Mouse (Mus musculus): Measurements from ENCODE around the gene Cdk14. TPM values are rescaled to one million over a fixed set of nuclear protein-coding genes. Genes with fewer than 3 reads are reported as not detected.

The Cdk14 gene
- polyA plus RNA-seq, 1 experiment from 2014 or later: 23.5 TPM

GRCm38 (mm10) chr5:4893852-4894207 lies 526.3 kb downstream of the Cdk14 start:
- no peak for ATAC-seq (replicated peaks; ENCODE audit: low FRiP score)
- Histone ChIP-seq H3K9me3 (ENCODE audit: control insufficient read depth, low read length) (no peaks in the 10 kb centered on the region), H3K27me3 (ENCODE audit: control insufficient read depth, insufficient read depth, low read length) (no peaks in the 10 kb centered on the region), H3K4me2 (ENCODE audit: low read depth, low read length, severe bottlenecking) (no peak overlapping the region), H3K4me1 (replicated peaks; ENCODE audit: control insufficient read depth, insufficient read depth, low read length) (no peaks in the 10 kb centered on the region), H3K4me3 (ENCODE audit: low read depth, low read length) (no peak overlapping the region), H3K9ac (ENCODE audit: low read length) (no peak overlapping the region), H3K27ac (ENCODE audit: low read depth, low read length) (no peak overlapping the region), H3K36me3 (ENCODE audit: control insufficient read depth, insufficient read depth, low read length) (no peaks in the 10 kb centered on the region)
- DNase-seq (ENCODE audit: low spot score): no peak
- WGBS: 88% methylated on average over 5 of the region's 5 CpGs

- WGBS: 88% methylated on average over 5 of the region's 5 CpGs
- Histone ChIP-seq H3K36me3 (ENCODE audit: control insufficient read depth, insufficient read depth, low read length) (no peaks in the 10 kb centered on the region), H3K9me3 (ENCODE audit: control insufficient read depth, low read length) (no peaks in the 10 kb centered on the region), H3K27ac (ENCODE audit: low read depth, low read length) (no peak overlapping the region), H3K4me3 (ENCODE audit: low read depth, low read length) (no peak overlapping the region), H3K9ac (ENCODE audit: low read length) (no peak overlapping the region), H3K4me1 (replicated peaks; ENCODE audit: control insufficient read depth, insufficient read depth, low read length) (no peaks in the 10 kb centered on the region), H3K27me3 (ENCODE audit: control insufficient read depth, insufficient read depth, low read length) (no peaks in the 10 kb centered on the region), H3K4me2 (ENCODE audit: low read depth, low read length, severe bottlenecking) (no peak overlapping the region)
- ATAC-seq (replicated peaks; ENCODE audit: low FRiP score): no peak
- DNase-seq (ENCODE audit: low spot score): no peak
Observed at GRCm38 (mm10) chr5:4893206-4893851, 526.8 kb downstream of the Cdk14 start.

- Histone ChIP-seq H3K4me1 (replicated peaks; ENCODE audit: control insufficient read depth, insufficient read depth, low read length) (no peaks in the 10 kb centered on the region), H3K9me3 (ENCODE audit: control insufficient read depth, low read length) (no peaks in the 10 kb centered on the region), H3K27me3 (ENCODE audit: control insufficient read depth, insufficient read depth, low read length) (no peaks in the 10 kb centered on the region), H3K4me3 (ENCODE audit: low read depth, low read length) (no peak overlapping the region), H3K4me2 (ENCODE audit: low read depth, low read length, severe bottlenecking) (no peak overlapping the region), H3K27ac (ENCODE audit: low read depth, low read length) (no peak overlapping the region), H3K36me3 (ENCODE audit: control insufficient read depth, insufficient read depth, low read length) (no peaks in the 10 kb centered on the region), H3K9ac (ENCODE audit: low read length) (no peak overlapping the region)
- WGBS: 78% methylated on average over 4 of the region's 4 CpGs
- ATAC-seq (replicated peaks; ENCODE audit: low FRiP score): no peak
- no peak for DNase-seq (ENCODE audit: low spot score)
Observed at GRCm38 (mm10) chr5:4892734-4893133, 527.4 kb downstream of the Cdk14 start.

- no peaks in the 10 kb centered on the region for H3K9me3 ChIP-seq (ENCODE audit: control insufficient read depth, low read length)
- H3K4me1 ChIP-seq (replicated peaks; ENCODE audit: control insufficient read depth, insufficient read depth, low read length): no peaks in the 10 kb centered on the region
- 72% methylated on average over 17 of the region's 17 CpGs for WGBS
- no peaks in the 10 kb centered on the region for H3K27me3 ChIP-seq (ENCODE audit: control insufficient read depth, insufficient read depth, low read length)
- no peak overlapping the region for H3K4me2 ChIP-seq (ENCODE audit: low read depth, low read length, severe bottlenecking)
- H3K27ac ChIP-seq (ENCODE audit: low read depth, low read length): no peak overlapping the region
- H3K9ac ChIP-seq (ENCODE audit: low read length): no peak overlapping the region
- DNase-seq (ENCODE audit: low spot score): no peak
- no peaks in the 10 kb centered on the region for H3K36me3 ChIP-seq (ENCODE audit: control insufficient read depth, insufficient read depth, low read length)
- no peak overlapping the region for H3K4me3 ChIP-seq (ENCODE audit: low read depth, low read length)
- no peak for ATAC-seq (replicated peaks; ENCODE audit: low FRiP score)
Observed at GRCm38 (mm10) chr5:4891862-4892704, 528.0 kb downstream of the Cdk14 start.

- no peak for ATAC-seq (replicated peaks; ENCODE audit: low FRiP score)
- 80% methylated on average over 4 of the region's 4 CpGs for WGBS
- Histone ChIP-seq H3K9me3 (ENCODE audit: control insufficient read depth, low read length) (no peaks in the 10 kb centered on the region), H3K4me3 (ENCODE audit: low read depth, low read length) (no peak overlapping the region), H3K27ac (ENCODE audit: low read depth, low read length) (no peak overlapping the region), H3K4me2 (ENCODE audit: low read depth, low read length, severe bottlenecking) (no peak overlapping the region), H3K4me1 (replicated peaks; ENCODE audit: control insufficient read depth, insufficient read depth, low read length) (peaks cover 3% of the 10 kb centered on the region; the same call in 1 of the 2 replicates), H3K9ac (ENCODE audit: low read length) (no peak overlapping the region), H3K27me3 (ENCODE audit: control insufficient read depth, insufficient read depth, low read length) (no peaks in the 10 kb centered on the region), H3K36me3 (ENCODE audit: control insufficient read depth, insufficient read depth, low read length) (no peaks in the 10 kb centered on the region)
- no peak for DNase-seq (ENCODE audit: low spot score)
Observed at GRCm38 (mm10) chr5:4887069-4887468, 533.0 kb downstream of the Cdk14 start.

GRCm38 (mm10) chr5:4882841-4883240 lies 537.3 kb downstream of the Cdk14 start:
- no peak overlapping the region for H3K27ac ChIP-seq (ENCODE audit: low read depth, low read length)
- no peaks in the 10 kb centered on the region for H3K27me3 ChIP-seq (ENCODE audit: control insufficient read depth, insufficient read depth, low read length)
- H3K4me1 ChIP-seq (replicated peaks; ENCODE audit: control insufficient read depth, insufficient read depth, low read length): peaks cover 10% of the 10 kb centered on the region
- 95% methylated on average over 1 of the region's 1 CpGs for WGBS
- H3K4me3 ChIP-seq (ENCODE audit: low read depth, low read length): no peak overlapping the region
- H3K36me3 ChIP-seq (ENCODE audit: control insufficient read depth, insufficient read depth, low read length): no peaks in the 10 kb centered on the region
- ATAC-seq (replicated peaks; ENCODE audit: low FRiP score): no peak
- no peak overlapping the region for H3K4me2 ChIP-seq (ENCODE audit: low read depth, low read length, severe bottlenecking)
- no peaks in the 10 kb centered on the region for H3K9me3 ChIP-seq (ENCODE audit: control insufficient read depth, low read length)
- H3K9ac ChIP-seq (ENCODE audit: low read length): no peak overlapping the region
- DNase-seq (ENCODE audit: low spot score): no peak

GRCm38 (mm10) chr5:4880331-4880730 lies 539.8 kb downstream of the Cdk14 start:
- H3K27ac ChIP-seq (ENCODE audit: low read depth, low read length): no peak overlapping the region
- no peak for DNase-seq (ENCODE audit: low spot score)
- WGBS: 62% methylated on average over 4 of the region's 4 CpGs

GRCm38 (mm10) chr5:4878934-4879333 lies 541.2 kb downstream of the Cdk14 start:
- no peak overlapping the region for H3K4me2 ChIP-seq (ENCODE audit: low read depth, low read length, severe bottlenecking)
- H3K4me1 ChIP-seq (replicated peaks; ENCODE audit: control insufficient read depth, insufficient read depth, low read length): peaks cover 6% of the 10 kb centered on the region
- 0 out of 2 replicates have a peak overlapping the region, but pooled peaks have one; percentile 16 for H3K9ac ChIP-seq (ENCODE audit: low read length)
- WGBS: 45% methylated on average over 3 of the region's 3 CpGs
- no peaks in the 10 kb centered on the region; the same call in 1 of the 2 replicates for H3K27me3 ChIP-seq (ENCODE audit: control insufficient read depth, insufficient read depth, low read length)
- no peaks in the 10 kb centered on the region for H3K36me3 ChIP-seq (ENCODE audit: control insufficient read depth, insufficient read depth, low read length)
- DNase-seq (ENCODE audit: low spot score): no peak
- no peak overlapping the region for H3K27ac ChIP-seq (ENCODE audit: low read depth, low read length)
- no peak for ATAC-seq (replicated peaks; ENCODE audit: low FRiP score)
- H3K9me3 ChIP-seq (ENCODE audit: control insufficient read depth, low read length): no peaks in the 10 kb centered on the region
- no peak overlapping the region for H3K4me3 ChIP-seq (ENCODE audit: low read depth, low read length)

More at GRCm38 (mm10) chr5:4880331-4880730, 539.8 kb downstream of the Cdk14 start:
- H3K36me3 ChIP-seq (ENCODE audit: control insufficient read depth, insufficient read depth, low read length): no peaks in the 10 kb centered on the region
- no peak overlapping the region for H3K9ac ChIP-seq (ENCODE audit: low read length)
- no peak overlapping the region for H3K4me2 ChIP-seq (ENCODE audit: low read depth, low read length, severe bottlenecking)
- H3K4me3 ChIP-seq (ENCODE audit: low read depth, low read length): no peak overlapping the region
- ATAC-seq (replicated peaks; ENCODE audit: low FRiP score): no peak
- no peaks in the 10 kb centered on the region for H3K27me3 ChIP-seq (ENCODE audit: control insufficient read depth, insufficient read depth, low read length)
- H3K4me1 ChIP-seq (replicated peaks; ENCODE audit: control insufficient read depth, insufficient read depth, low read length): peaks cover 6% of the 10 kb centered on the region
- no peaks in the 10 kb centered on the region for H3K9me3 ChIP-seq (ENCODE audit: control insufficient read depth, low read length)

Measured in forebrain, embryonic 11.5 days (tissue).